Mouse (Mus musculus) kidney, adult 2 months (tissue): ENCODE data around the gene Hint2.

Experiments
- CTCF ChIP-seq: fragments of 200-500 bp; conservative IDR thresholded peaks from 2 replicates; pipeline ENCODE4 v1.5.1; 2011; ENCODE audit warnings: low read depth, mild to moderate bottlenecking, control low read depth, low read length, moderate library complexity, mixed read lengths; ENCODE audit not compliant: insufficient read depth, insufficient read length
- POLR2A ChIP-seq: fragments of 200-500 bp; IDR thresholded peaks from one replicate; pipeline ENCODE4 v1.6.1; 2011; ENCODE audit warnings: low read depth, low read length, control low read depth

GRCm38 (mm10) chr4:43668782-43669427, 12.6 kb upstream of the Hint2 start, which contains the start of the genes Tmem8b and Fam221b:
- TF ChIP-seq CTCF: no peak
- no peak for TF ChIP-seq POLR2A
